Mouse (Mus musculus): Measurements from ENCODE around the gene Cnot1.
A peak's percentile ranks its signal among the peaks of the same experiment; 100 is the strongest.

The Cnot1 gene

GRCm38 (mm10) chr8:95727625-95728024, 79.6 kb downstream of the Cnot1 start:
- DNase-seq = no peak

GRCm38 (mm10) chr8:95716546-95717335, 90.5 kb downstream of the Cnot1 start:
- DNase-seq = no peak

GRCm38 (mm10) chr8:95715676-95716531, 91.4 kb downstream of the Cnot1 start, which contains the start of gene Setd6:
Gene Setd6 (plus strand): TSS chr8:95715881.
- peak; percentile 86 to 89 for DNase-seq

DNA sequence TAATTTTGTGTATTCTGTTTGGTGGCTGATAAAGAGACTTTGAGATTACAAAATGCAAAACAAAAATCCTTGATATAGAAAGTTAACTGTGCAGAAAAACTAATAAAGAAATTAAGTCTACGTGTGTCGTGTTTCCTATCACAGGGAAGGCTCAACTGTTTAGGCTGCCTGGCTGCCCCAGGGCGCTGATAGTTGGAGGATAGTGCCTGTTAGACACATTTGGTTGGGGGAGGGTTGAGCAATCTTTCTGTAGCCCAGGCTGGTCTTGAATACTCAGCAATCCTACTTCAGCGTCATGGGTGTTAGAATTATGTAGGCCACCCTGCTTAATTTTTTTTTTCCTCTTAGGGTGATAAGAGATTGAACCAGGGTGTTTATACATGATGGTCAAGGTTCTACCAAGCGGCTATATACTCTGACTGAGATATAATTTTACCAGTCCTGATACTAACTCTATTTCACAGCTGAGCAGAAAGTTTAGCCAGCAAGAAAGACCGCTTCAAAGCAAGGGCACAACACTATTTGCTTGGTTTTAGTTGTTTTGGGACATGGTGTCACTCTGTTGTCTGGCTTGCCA, 92.3 kb downstream of the Cnot1 start:
- DNase-seq = no peak

DNA sequence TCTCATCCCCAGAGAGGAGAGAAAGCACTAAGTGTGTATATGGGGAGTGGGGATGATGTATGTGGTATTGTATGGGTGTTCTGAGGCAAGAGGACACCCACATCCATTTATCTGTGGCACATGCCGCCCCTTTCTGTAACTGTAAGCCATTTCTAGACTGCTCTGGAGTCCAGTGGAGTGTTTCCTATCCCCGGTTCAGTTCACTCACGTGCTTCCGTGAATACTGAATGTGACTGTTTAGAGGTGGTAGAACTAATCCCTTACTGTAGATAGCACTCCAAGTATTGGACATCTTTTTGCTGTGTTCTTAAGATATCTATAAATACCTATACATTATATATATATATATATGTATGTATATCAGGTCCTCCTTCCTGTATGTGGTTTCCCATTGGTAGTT, 92.9 kb downstream of the Cnot1 start:
- DNase-seq = no peak

DNA sequence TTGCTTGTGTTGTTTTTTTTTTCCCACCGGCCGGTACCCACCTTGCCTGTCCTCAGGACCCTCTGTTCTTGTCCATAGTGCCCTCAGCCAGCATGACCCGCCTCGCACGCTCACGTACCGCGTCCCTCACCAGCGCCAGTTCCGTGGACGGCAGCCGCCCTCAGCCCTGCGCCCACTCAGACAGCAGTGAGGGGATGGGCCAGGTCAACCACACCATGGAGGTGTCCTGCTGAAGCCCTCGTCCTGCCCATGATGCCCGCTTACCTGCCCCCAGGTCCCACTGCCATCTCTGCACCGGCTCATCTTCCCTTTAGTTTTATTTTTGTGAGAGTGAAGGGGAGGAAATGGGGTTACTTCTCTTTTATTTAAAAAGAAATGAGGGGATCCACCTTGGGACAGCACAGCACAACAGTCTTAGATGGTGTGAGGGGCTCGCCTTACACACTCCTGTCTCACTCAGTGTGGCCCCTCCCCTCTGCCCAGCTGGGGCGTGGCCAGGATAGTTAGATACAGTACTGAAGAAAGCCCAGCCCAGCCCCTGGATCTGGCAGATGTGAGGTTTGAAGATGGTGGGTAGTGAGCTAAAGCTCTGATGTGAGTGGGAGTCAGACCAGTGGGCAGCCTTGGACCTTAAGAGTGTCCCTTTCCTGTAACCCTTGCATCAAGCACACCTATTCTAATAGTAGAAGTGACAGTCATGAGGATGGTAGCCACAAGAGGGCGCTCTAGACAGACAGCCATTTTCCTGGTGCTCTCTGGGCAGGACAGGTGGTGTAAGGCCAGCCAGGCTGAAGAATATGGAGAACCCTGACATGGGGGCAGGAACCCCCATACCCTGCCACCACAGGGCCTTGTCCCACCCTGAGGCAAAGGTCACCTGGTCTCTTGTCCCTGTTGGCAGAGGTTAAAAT, 93.9 kb downstream of the Cnot1 start:
- DNase-seq = peak; percentile 54 to 82

DNA sequence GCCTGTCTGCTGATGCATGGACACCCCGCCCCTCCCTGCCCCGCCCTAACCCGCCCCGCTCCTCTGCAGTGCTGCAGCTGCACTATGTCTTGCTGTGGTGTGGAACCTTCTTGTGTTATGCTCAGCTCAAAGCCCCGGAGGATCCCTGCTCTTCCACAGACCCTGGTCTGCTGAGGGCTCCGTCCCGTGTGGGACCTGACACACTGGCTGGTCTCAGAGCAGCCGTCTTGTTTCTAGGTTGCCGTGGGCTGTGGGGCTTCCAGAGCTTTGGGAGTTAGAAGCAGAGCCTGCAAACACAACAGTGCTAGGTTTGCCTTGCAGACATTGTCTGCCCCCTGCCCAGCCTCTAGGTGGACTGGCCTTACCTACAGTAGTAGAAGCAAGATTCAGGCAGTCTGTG, 94.9 kb downstream of the Cnot1 start:
- DNase-seq = no peak

GRCm38 (mm10) chr8:95711029-95711428, 96.2 kb downstream of the Cnot1 start:
- no peak for DNase-seq

DNA sequence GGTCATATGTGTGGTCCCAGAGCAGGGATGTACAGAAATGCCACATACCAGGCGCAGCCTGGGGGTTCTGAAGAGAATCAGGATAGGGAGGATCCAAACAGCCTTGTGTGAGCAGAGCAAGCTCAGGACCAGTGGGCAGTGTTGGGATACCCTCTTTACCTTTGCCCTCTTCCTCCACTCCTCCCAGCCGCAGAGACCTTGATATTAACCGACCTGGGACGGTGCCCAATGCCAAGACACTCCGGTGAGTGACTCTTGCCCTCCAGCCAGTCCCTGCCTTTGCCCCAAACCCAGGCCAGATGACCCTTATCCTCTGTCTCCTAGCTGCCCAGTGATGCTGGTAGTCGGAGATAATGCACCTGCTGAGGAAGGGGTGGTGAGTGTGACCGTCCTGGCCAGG, 97.7 kb downstream of the Cnot1 start:
- peak; percentile 55 to 59 for DNase-seq

DNA sequence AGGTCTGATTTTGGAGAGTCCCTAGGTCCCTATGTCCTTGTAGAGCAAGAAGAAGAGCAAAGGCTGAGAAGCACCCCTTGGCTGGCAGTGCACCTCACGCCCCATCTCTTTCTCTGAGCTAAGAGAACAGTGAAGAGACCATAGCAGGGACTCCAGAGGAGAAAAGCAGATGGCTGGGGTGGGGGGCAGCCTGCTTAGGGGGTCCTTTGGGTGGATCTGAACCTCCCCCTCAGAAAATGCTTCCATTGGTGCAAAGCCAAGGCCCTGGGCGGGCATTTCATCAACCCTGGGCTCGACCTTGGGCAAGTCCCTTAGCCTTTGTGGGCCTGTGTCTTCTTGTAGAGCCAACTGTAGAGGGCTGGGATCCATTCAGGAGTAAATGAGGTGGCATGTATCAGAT, 102.7 kb downstream of the Cnot1 start:
- DNase-seq = no peak

GRCm38 (mm10) chr8:95703461-95704260, 103.6 kb downstream of the Cnot1 start:
- no peak for DNase-seq

- peak; percentile 43 to 49 for DNase-seq
These were observed 104.5 kb downstream of the Cnot1 start for GRCm38 (mm10) chr8:95702480-95703446.

- no peak for DNase-seq
These were observed 105.5 kb downstream of the Cnot1 start for GRCm38 (mm10) chr8:95701809-95702208.

GRCm38 (mm10) chr8:95700282-95700681, 107.0 kb downstream of the Cnot1 start:
- no peak for DNase-seq

GRCm38 (mm10) chr8:95698179-95698578, 109.1 kb downstream of the Cnot1 start:
- no peak for DNase-seq

- peak; percentile 47 to 73 for DNase-seq
These were observed 110.1 kb downstream of the Cnot1 start for GRCm38 (mm10) chr8:95697128-95697527.

- DNase-seq = no peak
These were observed 110.6 kb downstream of the Cnot1 start for GRCm38 (mm10) chr8:95696661-95697060.

- no peak for DNase-seq
These were observed 112.6 kb downstream of the Cnot1 start for GRCm38 (mm10) chr8:95694631-95695030.

DNA sequence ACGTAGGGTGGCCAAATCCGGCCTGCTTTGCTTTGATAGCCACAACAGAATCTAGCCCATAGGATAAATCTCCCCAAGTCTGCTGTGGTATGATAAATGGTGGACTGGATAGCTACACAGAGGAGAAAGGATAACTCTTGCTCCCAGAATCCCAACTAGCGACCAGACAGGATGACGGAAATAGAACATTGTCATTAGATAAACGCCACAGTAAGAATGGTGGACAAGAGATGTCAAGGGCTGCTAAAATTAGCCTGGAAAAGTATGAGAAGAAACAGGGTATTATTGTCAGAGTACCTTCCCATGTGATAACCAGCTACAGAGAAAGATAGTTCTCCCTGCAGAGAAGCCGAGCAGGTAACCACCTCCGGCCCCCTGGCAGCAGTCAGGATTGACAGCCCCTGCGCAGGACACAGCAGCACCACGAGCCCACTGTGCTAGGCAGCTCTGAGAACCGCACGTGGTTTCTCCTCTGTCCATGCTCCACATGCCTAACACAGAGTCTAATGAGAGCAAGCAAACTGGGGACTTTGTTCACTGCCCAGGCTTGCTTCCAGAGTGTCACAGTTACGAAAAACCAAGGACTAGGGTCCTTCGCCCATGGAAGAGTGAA, 116.2 kb downstream of the Cnot1 start:
- DNase-seq = no peak
